Mouse (Mus musculus) stomach, postnatal 0 days (tissue): ENCODE results near the gene Ush2a. TPM values are rescaled to one million over a fixed set of nuclear protein-coding genes. Genes with fewer than 3 reads are reported as not detected.

Source experiments
- ATAC-seq: fragments of 200-750 bp; cut with Nextera tagmentation; 2 replicates; pipeline ENCODE4 v1.8.0; 2017; ENCODE audit not compliant: low FRiP score, low TSS enrichment
- DNase-seq: peaks from one replicate; pipeline ENCODE4 v3.0.0-alpha.2; 2016; ENCODE audit warnings: low spot score
- H3K27ac ChIP-seq: fragments of 300-500 bp; sonication (generic); replicated peaks from 2 replicates; pipeline ENCODE4 v1.5.1; 2014; ENCODE audit warnings: mild to moderate bottlenecking, control low read depth
- H3K27me3 ChIP-seq: fragments of 300-500 bp; sonication (generic); 2 replicates; pipeline ENCODE4 v1.6.1; 2014; ENCODE audit warnings: low read length; ENCODE audit not compliant: control insufficient read depth, insufficient read depth
- H3K36me3 ChIP-seq: fragments of 300-500 bp; sonication (generic); 2 replicates; pipeline ENCODE4 v1.6.1; 2014; ENCODE audit warnings: low read length, mixed read lengths; ENCODE audit not compliant: control insufficient read depth, insufficient read depth
- H3K4me1 ChIP-seq: fragments of 300-500 bp; sonication (generic); replicated peaks from 2 replicates; pipeline ENCODE4 v1.6.1; 2014; ENCODE audit warnings: antibody characterized with exemption; ENCODE audit not compliant: control insufficient read depth, insufficient read depth
- H3K4me2 ChIP-seq: fragments of 300-500 bp; sonication (generic); replicated peaks from 2 replicates; pipeline ENCODE4 v1.6.1; 2014; ENCODE audit warnings: low read depth, mild to moderate bottlenecking, control low read depth, moderate library complexity
- H3K4me3 ChIP-seq: fragments of 300-500 bp; sonication (generic); 2 replicates; pipeline ENCODE4 v1.5.1; 2014; ENCODE audit warnings: low read depth, low read length, control low read depth
- H3K9ac ChIP-seq: fragments of 300-500 bp; sonication (generic); 2 replicates; pipeline ENCODE4 v1.6.1; 2014; ENCODE audit warnings: mild to moderate bottlenecking, low read length, control low read depth, mixed read lengths
- H3K9me3 ChIP-seq: fragments of 300-500 bp; sonication (generic); 2 replicates; pipeline ENCODE4 v1.6.1; 2016; ENCODE audit warnings: low read length; ENCODE audit not compliant: control insufficient read depth
- CTCF ChIP-seq: IDR thresholded peaks from 2 replicates; pipeline ENCODE4 v1.5.1; 2016; ENCODE audit warnings: antibody characterized with exemption, low read depth, mild to moderate bottlenecking, moderate library complexity
- EP300 ChIP-seq: optimal IDR thresholded peaks from 2 replicates; pipeline ENCODE3; 2016; ENCODE audit warnings: antibody characterized with exemption
- WGBS: fragments of 180-500 bp; shearing (Covaris S2); extraction: QIAGEN DNeasy Blood & Tissue Kit; methylation state at CpG from one replicate; pipeline ENCODE4 v1.1.7; 2014; 5-methylcytosine and 5-hydroxymethylcytosine counted together
- polyA plus RNA-seq: library from polyadenylated mRNA; unstranded; fragments of >200 nt; fragmentation: Nextera tagmentation; extraction: Ambion mirVana; gene quantifications from 2 replicates; pipeline ENCODE4 v1.2.1, GENCODE M21; 2015

Gene Ush2a
- polyA plus RNA-seq, 1 experiment from 2014 or later = not detected

- Histone ChIP-seq H3K27ac (no peak overlapping the region), H3K4me1 (no peaks in the 10 kb centered on the region; the same call in 1 of the 2 replicates)
- 96% methylated on average over 1 of the region's 1 CpGs for WGBS
These were observed 743.0 kb downstream of the Ush2a start for GRCm38 (mm10) chr1:189004774-189005173.

GRCm38 (mm10) chr1:189006267-189006666, 744.4 kb downstream of the Ush2a start:
- Histone ChIP-seq H3K27me3 (no peaks in the 10 kb centered on the region), H3K36me3 (no peaks in the 10 kb centered on the region), H3K4me3 (no peak overlapping the region), H3K27ac (no peak overlapping the region), H3K9ac (no peak overlapping the region), H3K4me1 (no peaks in the 10 kb centered on the region; the same call in 1 of the 2 replicates), H3K9me3 (no peaks in the 10 kb centered on the region), H3K4me2 (peak overlapping the region; percentile 98)
- 34% methylated on average over 5 of the region's 5 CpGs for WGBS
- DNase-seq (peak; percentile 37), ATAC-seq (peak; percentile 90)
- TF ChIP-seq EP300 (no peak), CTCF (no peak)

More at GRCm38 (mm10) chr1:189004774-189005173, 743.0 kb downstream of the Ush2a start:
- Histone ChIP-seq H3K9ac (no peak overlapping the region), H3K9me3 (no peaks in the 10 kb centered on the region), H3K4me3 (no peak overlapping the region), H3K27me3 (no peaks in the 10 kb centered on the region), H3K4me2 (no peak overlapping the region), H3K36me3 (0 out of 2 replicates have a peak, but pooled peaks cover 4% of the 10 kb centered on the region)
- DNase-seq (no peak), ATAC-seq (no peak)
- TF ChIP-seq EP300 (no peak), CTCF (no peak)

GRCm38 (mm10) chr1:189006826-189007225, 745.0 kb downstream of the Ush2a start:
- WGBS = 1% methylated on average over 7 of the region's 7 CpGs
- peak; percentile 5; the same call in 1 of the 2 replicates for ATAC-seq
- Histone ChIP-seq H3K4me1 (no peaks in the 10 kb centered on the region; the same call in 1 of the 2 replicates), H3K27me3 (no peaks in the 10 kb centered on the region), H3K4me2 (peak overlapping the region; percentile 98), H3K4me3 (peak overlapping the region; percentile 98), H3K9me3 (no peaks in the 10 kb centered on the region), H3K36me3 (no peaks in the 10 kb centered on the region), H3K27ac (peak overlapping the region; percentile 83), H3K9ac (peak overlapping the region; percentile 96)
- no peak for TF ChIP-seq EP300
- no peak for DNase-seq

GRCm38 (mm10) chr1:189007239-189007979, 745.6 kb downstream of the Ush2a start, which contains the start of gene Kctd3:
Gene Kctd3, minus strand, starts transcription at chr1:189007841.
- H3K4me2 ChIP-seq = peak within 1 kb of the TSS; percentile 98
- WGBS = under 1% methylated on average over 73 of the region's 74 CpGs

GRCm38 (mm10) chr1:189007980-189008324, 746.1 kb downstream of the Ush2a start:
- Histone ChIP-seq H3K36me3 (no peaks in the 10 kb centered on the region), H3K9me3 (no peaks in the 10 kb centered on the region), H3K4me2 (peak overlapping the region; percentile 98), H3K4me3 (peak overlapping the region; percentile 98), H3K27me3 (no peaks in the 10 kb centered on the region), H3K27ac (no peak overlapping the region), H3K9ac (peak overlapping the region; percentile 96; the same call in 1 of the 2 replicates), H3K4me1 (peaks cover 1% of the 10 kb centered on the region; the same call in 1 of the 2 replicates)
- WGBS = 44% methylated on average over 7 of the region's 7 CpGs
- ATAC-seq (peak; percentile 46), DNase-seq (no peak)
- TF ChIP-seq EP300 (no peak), CTCF (no peak)

More at GRCm38 (mm10) chr1:189007239-189007979, 745.6 kb downstream of the Ush2a start, which contains the start of gene Kctd3:
- Histone ChIP-seq H3K27ac (peak within 1 kb of the TSS; percentile 83), H3K36me3 (no peaks in the 10 kb centered on the region), H3K9ac (peak within 1 kb of the TSS; percentile 96), H3K4me1 (no peaks in the 10 kb centered on the region; the same call in 1 of the 2 replicates), H3K27me3 (no peaks in the 10 kb centered on the region), H3K9me3 (no peaks in the 10 kb centered on the region), H3K4me3 (peak within 1 kb of the TSS; percentile 98)
- DNase-seq = peak; percentile 96
- TF ChIP-seq CTCF (no peak), EP300 (no peak)
- peak; percentile 84 for ATAC-seq

GRCm38 (mm10) chr1:189010671-189011070, 748.8 kb downstream of the Ush2a start:
- H3K4me2 ChIP-seq = no peak overlapping the region
- WGBS = 77% methylated on average over 4 of the region's 4 CpGs
- H3K27me3 ChIP-seq = no peaks in the 10 kb centered on the region
- H3K4me3 ChIP-seq = no peak overlapping the region
- peaks cover 5% of the 10 kb centered on the region; the same call in 1 of the 2 replicates for H3K4me1 ChIP-seq
- no peak overlapping the region for H3K27ac ChIP-seq
- no peak for ATAC-seq
- no peaks in the 10 kb centered on the region for H3K9me3 ChIP-seq
- TF ChIP-seq CTCF = no peak
- H3K36me3 ChIP-seq = no peaks in the 10 kb centered on the region
- no peak for DNase-seq
- H3K9ac ChIP-seq = no peak overlapping the region
